Mouse (Mus musculus) forebrain, embryonic 16.5 days (tissue): ENCODE measurements around the gene Anks1b. TPM values are rescaled to one million over a fixed set of nuclear protein-coding genes. Genes with fewer than 3 reads are reported as not detected.

Source experiments
- ATAC-seq: fragments of 200-750 bp; cut with Nextera tagmentation; 2 replicates; pipeline ENCODE4 v1.8.0; 2017; ENCODE audit warnings: mild to moderate bottlenecking, moderate library complexity
- H3K27ac ChIP-seq: fragments of 300-500 bp; sonication (generic); 2 replicates; pipeline ENCODE4 v1.5.1; 2014; ENCODE audit warnings: low read length, control low read depth
- H3K27me3 ChIP-seq: fragments of 300-500 bp; sonication (generic); replicated peaks from 2 replicates; pipeline ENCODE4 v1.6.1; 2014; ENCODE audit warnings: low read length; ENCODE audit not compliant: control insufficient read depth, insufficient read depth
- H3K36me3 ChIP-seq: fragments of 300-500 bp; sonication (generic); 2 replicates; pipeline ENCODE4 v1.6.1; 2014; ENCODE audit not compliant: control insufficient read depth, insufficient read depth
- H3K4me1 ChIP-seq: fragments of 300-500 bp; sonication (generic); replicated peaks from 2 replicates; pipeline ENCODE4 v1.6.1; 2014; ENCODE audit warnings: low read length; ENCODE audit not compliant: control insufficient read depth, insufficient read depth
- H3K4me2 ChIP-seq: fragments of 300-500 bp; sonication (generic); 2 replicates; pipeline ENCODE4 v1.6.1; 2014; ENCODE audit warnings: mild to moderate bottlenecking, low read length, control low read depth
- H3K4me3 ChIP-seq: fragments of 300-500 bp; sonication (generic); replicated peaks from 2 replicates; pipeline ENCODE4 v1.5.1; 2014; ENCODE audit warnings: mild to moderate bottlenecking, low read length, control low read depth
- H3K9ac ChIP-seq: fragments of 300-500 bp; sonication (generic); replicated peaks from 2 replicates; pipeline ENCODE4 v1.6.1; 2014; ENCODE audit warnings: low read depth, low read length, control low read depth
- H3K9me3 ChIP-seq: fragments of 300-500 bp; sonication (generic); 2 replicates; pipeline ENCODE4 v1.6.1; 2016; ENCODE audit warnings: low read length; ENCODE audit not compliant: control insufficient read depth
- WGBS: fragments of 180-500 bp; shearing (Covaris S2); extraction: QIAGEN DNeasy Blood & Tissue Kit; methylation state at CpG from one replicate; pipeline ENCODE4 v1.1.7; 2014; 5-methylcytosine and 5-hydroxymethylcytosine counted together
- polyA plus RNA-seq: library from polyadenylated mRNA; unstranded; fragments of >200 nt; fragmentation: Nextera tagmentation; extraction: Ambion mirVana; gene quantifications from 2 replicates; pipeline ENCODE4 v1.2.1, GENCODE M21; 2015

The Anks1b gene
- polyA plus RNA-seq, 1 experiment from 2014 or later: 84.4 TPM

DNA sequence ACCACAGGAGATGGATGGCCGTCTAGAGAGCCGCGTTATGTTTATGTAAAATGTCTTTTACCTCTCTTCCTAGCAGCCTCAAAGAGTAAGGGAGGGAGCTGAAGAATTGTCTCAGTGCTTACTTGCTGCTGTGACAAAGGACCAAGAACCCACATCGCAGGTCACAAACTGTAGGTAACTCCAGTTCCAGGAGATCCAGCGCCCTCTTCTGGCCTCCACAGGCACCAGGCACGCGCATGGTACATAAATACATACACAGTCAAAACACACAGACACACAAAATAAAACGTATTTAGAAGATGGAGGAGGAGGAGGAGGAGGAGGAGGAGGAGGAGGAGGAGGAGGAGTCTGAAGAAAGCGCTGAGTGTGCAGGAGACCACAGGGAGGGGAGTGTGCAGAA lies 845.4 kb downstream of the Anks1b start:
- Histone ChIP-seq H3K4me2 (no peak overlapping the region), H3K4me1 (peaks cover 7% of the 10 kb centered on the region), H3K27ac (no peak overlapping the region), H3K9ac (no peak overlapping the region), H3K27me3 (no peaks in the 10 kb centered on the region), H3K4me3 (no peak overlapping the region), H3K36me3 (no peaks in the 10 kb centered on the region), H3K9me3 (no peaks in the 10 kb centered on the region)
- 97% methylated on average over 8 of the region's 9 CpGs for WGBS
- no peak for ATAC-seq

DNA sequence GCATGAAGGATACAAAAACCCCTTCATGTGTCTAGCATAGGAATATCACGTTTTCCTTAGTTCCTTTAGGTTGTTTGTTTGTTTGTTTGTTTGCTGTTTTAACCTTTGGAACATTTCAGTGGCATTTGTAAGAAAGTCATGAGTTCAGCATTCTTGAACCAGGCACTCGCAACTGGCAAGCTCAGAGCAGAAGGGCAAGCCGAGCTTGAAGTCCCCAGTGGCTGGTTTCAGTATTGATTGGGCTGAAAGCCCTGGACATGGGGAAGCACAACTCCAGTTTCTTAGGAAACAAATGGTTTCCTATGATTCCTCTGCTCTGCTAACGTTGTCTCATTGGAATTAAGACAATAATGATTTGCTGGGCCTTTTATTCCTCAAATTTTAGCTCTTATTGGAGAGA lies 846.7 kb downstream of the Anks1b start:
- ATAC-seq: no peak
- 55% methylated on average over 4 of the region's 4 CpGs for WGBS
- H3K9me3 ChIP-seq: no peaks in the 10 kb centered on the region
- no peaks in the 10 kb centered on the region for H3K36me3 ChIP-seq
- peaks cover 12% of the 10 kb centered on the region for H3K4me1 ChIP-seq
- no peak overlapping the region for H3K9ac ChIP-seq
- H3K27me3 ChIP-seq: no peaks in the 10 kb centered on the region
- H3K4me2 ChIP-seq: no peak overlapping the region
- H3K4me3 ChIP-seq: no peak overlapping the region
- H3K27ac ChIP-seq: no peak overlapping the region

DNA sequence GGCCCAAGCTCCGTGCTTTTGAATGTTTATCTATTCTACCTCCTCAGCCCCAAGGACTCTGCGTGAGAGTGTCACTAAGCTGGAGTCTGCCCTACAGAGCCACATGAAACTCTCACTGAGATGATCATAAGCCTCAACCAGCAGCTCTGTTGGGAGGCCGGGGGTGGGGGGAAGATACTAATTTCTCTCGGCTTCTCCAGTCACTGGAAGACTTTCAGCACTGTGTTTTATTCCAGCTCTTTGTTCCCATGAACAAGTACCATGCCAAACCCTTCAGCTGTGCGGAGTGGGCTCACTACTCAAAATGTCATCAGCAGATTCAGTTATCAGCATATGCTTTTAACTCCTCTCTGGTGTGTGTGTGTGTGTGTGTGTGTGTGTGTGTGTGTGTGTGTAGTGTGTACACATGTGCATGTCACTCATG lies 849.8 kb downstream of the Anks1b start:
- Histone ChIP-seq H3K4me2 (no peak overlapping the region), H3K4me3 (no peak overlapping the region), H3K36me3 (no peaks in the 10 kb centered on the region), H3K27me3 (no peaks in the 10 kb centered on the region), H3K4me1 (peaks cover 12% of the 10 kb centered on the region), H3K9me3 (no peaks in the 10 kb centered on the region), H3K27ac (peak overlapping the region; percentile 52), H3K9ac (no peak overlapping the region)
- ATAC-seq: peak; percentile 75
- 46% methylated on average over 5 of the region's 5 CpGs for WGBS

DNA sequence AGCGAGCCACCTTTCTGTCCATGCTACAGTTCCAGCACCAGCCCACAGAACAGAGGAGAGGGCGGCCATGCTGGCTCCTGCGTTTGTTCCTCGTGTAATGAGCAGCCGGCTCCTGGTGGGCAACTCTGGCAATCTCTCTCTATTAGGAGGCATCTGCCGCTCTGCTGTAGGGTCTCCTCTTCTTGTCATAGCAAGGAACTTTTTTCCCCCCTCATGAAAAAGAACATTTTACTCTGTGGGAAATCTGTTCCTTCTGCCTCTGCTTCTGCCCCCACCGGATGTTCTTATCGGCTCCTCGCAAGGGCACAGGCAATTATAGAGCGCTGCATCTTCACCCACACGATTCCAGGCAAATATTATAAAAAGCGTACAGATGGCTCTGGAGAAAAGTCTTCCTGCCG lies 850.6 kb downstream of the Anks1b start:
- H3K27ac ChIP-seq: peak overlapping the region; percentile 38
- H3K9me3 ChIP-seq: no peaks in the 10 kb centered on the region
- no peaks in the 10 kb centered on the region for H3K36me3 ChIP-seq
- H3K4me1 ChIP-seq: peaks cover 15% of the 10 kb centered on the region
- H3K4me3 ChIP-seq: no peak overlapping the region
- no peaks in the 10 kb centered on the region for H3K27me3 ChIP-seq
- no peak overlapping the region for H3K4me2 ChIP-seq
- no peak overlapping the region for H3K9ac ChIP-seq
- WGBS: 68% methylated on average over 13 of the region's 13 CpGs
- ATAC-seq: peak; percentile 29; the same call in 1 of the 2 replicates

DNA sequence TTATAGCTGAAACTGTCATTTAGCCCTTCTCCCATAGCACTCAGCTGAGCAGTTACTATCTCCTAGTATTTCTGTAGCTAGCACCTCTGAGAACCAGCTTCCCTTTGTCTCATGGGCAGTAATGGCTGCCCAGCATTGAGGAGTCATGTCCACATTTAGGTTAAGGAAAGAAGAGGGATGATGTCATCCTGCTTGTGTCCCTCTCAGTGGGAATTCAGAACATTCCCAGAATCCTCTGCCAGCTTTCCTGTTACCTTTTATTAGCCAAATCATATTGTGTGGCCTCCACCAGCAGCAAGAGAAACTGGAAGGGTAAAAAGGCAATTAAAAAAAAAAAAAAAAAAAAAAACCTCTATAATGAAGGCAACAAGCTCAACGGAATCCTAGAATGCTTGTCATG lies 851.6 kb downstream of the Anks1b start:
- ATAC-seq: no peak
- Histone ChIP-seq H3K36me3 (no peaks in the 10 kb centered on the region), H3K9me3 (no peaks in the 10 kb centered on the region), H3K9ac (no peak overlapping the region), H3K27ac (no peak overlapping the region), H3K4me1 (peaks cover 23% of the 10 kb centered on the region), H3K4me3 (no peak overlapping the region), H3K27me3 (no peaks in the 10 kb centered on the region), H3K4me2 (no peak overlapping the region)
- 52% methylated on average over 1 of the region's 1 CpGs for WGBS

DNA sequence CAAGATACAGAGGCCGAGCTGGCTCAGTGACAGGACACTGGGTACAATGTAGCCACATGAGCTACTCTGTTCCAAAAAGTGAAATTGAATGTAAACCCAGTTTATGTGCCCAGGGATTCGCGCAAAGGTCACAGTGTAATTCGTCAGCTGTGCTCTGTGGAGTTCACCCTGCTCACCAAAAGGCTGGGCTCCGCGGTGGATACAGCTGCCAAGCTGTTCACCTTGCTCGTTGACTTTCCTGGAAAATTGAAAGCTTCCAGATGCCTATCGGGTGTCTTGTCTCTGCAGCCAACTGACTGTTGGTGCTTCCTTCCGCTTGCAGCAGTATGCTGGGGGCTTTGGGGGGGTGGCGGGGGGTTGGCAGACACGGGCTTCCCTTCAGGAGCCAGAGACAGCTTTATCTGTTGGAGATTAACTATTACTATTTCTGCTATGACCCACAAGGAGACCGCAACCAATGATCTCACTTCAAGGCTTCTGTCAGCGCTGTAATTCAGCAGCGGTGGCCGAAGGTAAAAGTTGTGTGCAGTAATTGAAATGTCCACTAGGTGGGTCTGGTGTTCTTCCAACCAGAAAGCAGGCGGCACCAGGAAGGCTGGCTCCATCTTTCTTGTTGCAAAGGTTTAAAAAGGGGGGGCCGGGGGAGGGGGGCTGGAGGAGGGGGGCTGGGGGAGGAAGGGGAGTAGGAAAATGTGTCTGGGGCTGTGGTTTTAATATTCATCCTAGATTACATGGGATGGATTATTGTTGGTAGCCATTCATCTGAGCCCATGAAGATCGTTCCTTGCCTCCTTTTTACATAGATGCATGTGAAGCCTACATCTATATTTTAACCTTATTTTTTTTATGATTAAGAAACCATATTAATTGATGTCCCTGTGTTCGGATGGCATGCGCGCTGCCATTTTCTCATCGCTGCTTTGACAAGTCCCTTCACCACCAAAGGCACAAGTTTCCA lies 855.4 kb downstream of the Anks1b start:
- Histone ChIP-seq H3K27ac (no peak overlapping the region), H3K4me3 (no peak overlapping the region), H3K9me3 (no peaks in the 10 kb centered on the region), H3K4me1 (peaks cover 16% of the 10 kb centered on the region), H3K27me3 (no peaks in the 10 kb centered on the region), H3K36me3 (no peaks in the 10 kb centered on the region), H3K9ac (peak overlapping the region; percentile 1; the same call in 1 of the 2 replicates), H3K4me2 (peak overlapping the region; percentile 42)
- WGBS: 31% methylated on average over 22 of the region's 22 CpGs
- peak; percentile 63 for ATAC-seq

DNA sequence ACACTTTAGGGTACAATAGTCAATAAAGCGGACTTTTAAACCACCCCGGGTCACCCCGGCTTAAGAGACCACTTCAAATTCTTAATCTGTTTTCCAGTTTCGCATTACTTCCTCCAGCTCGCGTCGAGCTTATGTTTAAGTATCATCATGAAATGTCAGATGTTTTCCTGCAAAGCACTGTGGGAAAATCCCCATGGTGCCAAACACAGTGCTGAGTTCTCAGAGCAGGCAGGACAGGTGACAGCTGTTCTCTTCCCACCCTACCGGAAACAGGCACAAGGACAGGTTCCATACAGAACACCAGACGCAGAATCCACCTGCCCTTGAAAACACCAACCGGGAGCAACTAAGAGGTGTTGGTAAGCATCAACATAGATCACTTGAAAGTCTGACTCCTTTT lies 856.2 kb downstream of the Anks1b start:
- peak overlapping the region; percentile 42 for H3K4me2 ChIP-seq
- H3K4me3 ChIP-seq: no peak overlapping the region
- 33% methylated on average over 10 of the region's 10 CpGs for WGBS
- H3K36me3 ChIP-seq: no peaks in the 10 kb centered on the region
- 0 out of 2 replicates have a peak, but pooled peaks have one; percentile 3 for ATAC-seq
- no peak overlapping the region for H3K27ac ChIP-seq
- H3K4me1 ChIP-seq: peaks cover 11% of the 10 kb centered on the region
- H3K9ac ChIP-seq: peak overlapping the region; percentile 1; the same call in 1 of the 2 replicates
- no peaks in the 10 kb centered on the region for H3K27me3 ChIP-seq
- no peaks in the 10 kb centered on the region for H3K9me3 ChIP-seq

DNA sequence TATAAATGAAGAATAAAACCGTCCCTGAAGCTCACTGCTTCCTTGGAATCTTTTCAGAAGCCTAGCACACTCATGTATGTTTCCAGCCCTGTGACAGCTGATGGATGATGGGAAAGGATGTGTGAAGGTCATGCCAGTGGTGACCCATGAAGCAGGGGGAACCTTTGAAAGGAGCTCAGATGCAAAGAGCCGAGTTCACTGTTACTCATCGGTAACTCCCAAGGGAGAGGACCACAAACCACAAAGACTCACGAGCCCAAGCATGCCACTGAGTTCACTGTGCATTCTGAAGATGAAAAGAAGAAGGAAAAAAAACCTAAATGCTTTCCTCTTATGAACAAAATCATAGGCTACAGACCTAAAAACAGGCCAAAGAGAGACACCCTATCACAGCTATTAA lies 859.5 kb downstream of the Anks1b start:
- H3K27ac ChIP-seq: no peak overlapping the region
- ATAC-seq: no peak
- H3K4me3 ChIP-seq: no peak overlapping the region
- H3K27me3 ChIP-seq: no peaks in the 10 kb centered on the region
- H3K9me3 ChIP-seq: no peaks in the 10 kb centered on the region
- H3K9ac ChIP-seq: no peak overlapping the region
- H3K4me1 ChIP-seq: peaks cover 11% of the 10 kb centered on the region
- WGBS: 77% methylated on average over 4 of the region's 4 CpGs
- H3K36me3 ChIP-seq: no peaks in the 10 kb centered on the region
- no peak overlapping the region for H3K4me2 ChIP-seq

DNA sequence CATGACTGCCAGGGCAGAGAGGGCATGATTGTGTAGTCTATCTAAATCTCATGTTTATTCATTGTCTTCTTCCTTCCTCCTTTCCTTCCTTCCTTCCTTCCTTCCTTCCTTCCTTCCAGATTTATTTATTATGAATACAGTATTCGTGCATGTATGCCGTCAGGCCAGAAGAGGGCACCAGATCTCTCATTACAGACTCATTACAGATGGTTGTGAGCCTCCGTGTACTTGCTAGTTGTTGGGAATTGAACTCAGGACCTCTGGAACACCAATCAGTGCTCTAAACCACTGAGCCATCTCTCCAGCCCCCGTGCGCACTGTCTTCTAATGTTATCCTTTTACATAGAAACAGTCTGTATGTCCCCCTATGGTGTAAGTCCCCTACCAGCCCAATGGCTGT lies 860.3 kb downstream of the Anks1b start:
- 27% methylated on average over 5 of the region's 5 CpGs for WGBS
- Histone ChIP-seq H3K27me3 (no peaks in the 10 kb centered on the region), H3K4me2 (no peak overlapping the region), H3K4me3 (no peak overlapping the region), H3K4me1 (peaks cover 8% of the 10 kb centered on the region), H3K36me3 (no peaks in the 10 kb centered on the region), H3K9me3 (no peaks in the 10 kb centered on the region), H3K27ac (no peak overlapping the region), H3K9ac (no peak overlapping the region)
- no peak for ATAC-seq
